Mouse (Mus musculus) B cell, adult 67 days (primary cell): ENCODE results near the gene Pqlc2. TPM values are rescaled to one million over a fixed set of nuclear protein-coding genes. Genes with fewer than 3 reads are reported as not detected.

ENCODE experiments used
- total RNA-seq, 2 experiments: library from RNA; stranded (reverse); gene quantifications; 4 replicates each; pipeline ENCODE4 v1.2.4; 2023

The Pqlc2 gene
- 10 to 100 TPM; 31.3 to 33.5 TPM for total RNA-seq

DNA sequence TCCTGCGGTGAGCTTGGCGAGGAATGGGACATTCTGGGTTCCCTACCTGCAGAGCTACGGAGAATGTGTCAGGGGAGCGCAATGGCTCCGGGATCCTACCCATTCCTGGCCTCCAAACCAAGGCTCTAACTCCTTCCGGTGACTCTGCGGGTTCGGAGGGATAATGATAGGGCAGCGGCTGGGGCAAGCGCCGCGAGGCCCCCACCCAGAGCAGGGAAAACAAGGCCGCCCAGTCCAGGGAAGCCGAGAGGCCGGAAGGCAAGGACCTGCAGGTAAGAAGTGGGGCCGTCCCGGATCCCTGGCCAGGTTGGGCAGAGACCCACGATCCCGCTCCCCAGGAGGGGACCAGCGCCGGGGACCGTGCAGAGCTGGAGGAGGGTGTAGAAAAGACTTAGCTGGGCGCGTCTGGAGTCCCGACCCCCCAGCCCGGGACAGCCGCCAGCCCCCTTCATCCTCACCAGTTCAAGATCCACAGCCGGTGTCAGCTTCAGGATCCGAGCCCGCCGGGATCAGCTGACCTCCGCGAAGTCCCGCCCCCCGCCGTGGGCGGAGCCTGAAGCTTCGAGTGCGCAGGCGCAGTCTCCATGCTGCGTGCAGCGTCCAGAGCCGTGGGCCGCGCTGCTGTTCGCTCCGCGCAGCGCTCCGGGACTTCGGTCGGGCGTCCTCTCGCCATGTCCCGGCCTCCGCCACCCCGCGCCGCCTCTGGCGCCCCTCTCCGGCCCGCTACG, at the start of gene Pqlc2, which contains the start of gene Akr7a5:
Pqlc2 (minus strand) TSS at position 538 of the 728 bp plus-strand sequence.
Akr7a5 (plus strand) TSS at position 574 of the 728 bp plus-strand sequence.

DNA sequence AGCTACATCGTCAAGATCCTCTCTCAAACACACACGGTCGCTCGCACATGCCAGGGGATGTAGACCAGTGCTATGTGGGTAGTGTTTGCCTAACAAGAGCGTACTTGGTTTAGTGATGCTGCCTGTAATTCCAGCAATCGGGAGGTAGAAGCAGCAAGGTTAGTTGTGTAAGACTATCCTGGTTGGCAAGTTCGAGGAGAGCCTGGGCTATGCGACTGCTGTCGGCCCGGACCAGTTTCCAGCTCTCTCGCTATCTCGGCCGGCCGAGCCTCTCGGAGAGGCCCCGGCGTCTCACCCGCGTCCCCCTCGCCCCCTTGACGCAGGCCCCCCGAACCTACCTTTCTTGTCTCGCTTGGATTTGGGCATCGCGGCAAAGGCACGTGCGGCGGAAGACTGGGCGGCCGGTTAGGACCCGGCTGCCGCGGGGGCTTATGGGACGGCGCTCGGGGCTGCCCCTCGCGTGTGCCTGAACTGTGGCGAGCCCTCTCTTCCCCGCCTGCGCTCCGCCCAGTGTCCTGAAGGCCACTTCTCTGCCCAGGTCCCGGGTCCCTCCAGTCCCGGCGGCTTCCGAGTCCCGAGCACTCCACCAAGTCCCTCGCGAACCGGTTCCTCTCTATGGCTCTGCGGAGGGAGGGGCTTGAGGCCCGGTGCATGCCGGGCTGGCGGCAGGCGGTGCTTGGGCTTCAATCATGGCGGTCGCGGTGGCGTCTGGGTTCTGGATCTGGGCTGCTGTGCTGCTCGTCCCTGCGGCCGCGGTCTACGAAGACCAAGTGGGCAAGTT, 41.6 kb upstream of the Pqlc2 start, which contains the start of the genes Mrto4, Emc1 and Ubr4:
Mrto4 (minus strand) TSS at position 646 of the 781 bp plus-strand sequence.
Emc1 (plus strand) TSS at position 657 of the 781 bp plus-strand sequence.
Ubr4 (plus strand) TSS at position 679 of the 781 bp plus-strand sequence.

Other genes with a start within 250 kb of the Pqlc2 start
- not detected for gene Htr6, start 235.1 kb downstream of the Pqlc2 start, total RNA-seq
- 1 to 10 TPM in 1 of 2 experiments, not detected in 1; 1.1 TPM for gene Nbl1, start 217.7 kb downstream of the Pqlc2 start, total RNA-seq
- gene Minos1, start 179.6 kb downstream of the Pqlc2 start, total RNA-seq, result 100 to 1,000 TPM; 119 to 120 TPM
- 100 to 1,000 TPM; 426 to 442 TPM for gene Capzb, start 117.8 kb downstream of the Pqlc2 start, total RNA-seq
- 10 to 100 TPM; 23.5 to 28.8 TPM for gene Akr7a5, start within 50 bp of the Pqlc2 start, total RNA-seq
- 10 to 100 TPM; 90.7 to 90.9 TPM for gene Mrto4, start 41.9 kb upstream of the Pqlc2 start, total RNA-seq
- 10 to 100 TPM; 39.9 to 41.6 TPM for gene Emc1, start 41.9 kb upstream of the Pqlc2 start, total RNA-seq
- 100 to 1,000 TPM; 199 to 216 TPM for gene Ubr4, start 41.9 kb upstream of the Pqlc2 start, total RNA-seq
- 1 to 10 TPM; 1.0 to 2.0 TPM for gene Iffo2, start 219.8 kb upstream of the Pqlc2 start, total RNA-seq